In the genomic region with DNA sequence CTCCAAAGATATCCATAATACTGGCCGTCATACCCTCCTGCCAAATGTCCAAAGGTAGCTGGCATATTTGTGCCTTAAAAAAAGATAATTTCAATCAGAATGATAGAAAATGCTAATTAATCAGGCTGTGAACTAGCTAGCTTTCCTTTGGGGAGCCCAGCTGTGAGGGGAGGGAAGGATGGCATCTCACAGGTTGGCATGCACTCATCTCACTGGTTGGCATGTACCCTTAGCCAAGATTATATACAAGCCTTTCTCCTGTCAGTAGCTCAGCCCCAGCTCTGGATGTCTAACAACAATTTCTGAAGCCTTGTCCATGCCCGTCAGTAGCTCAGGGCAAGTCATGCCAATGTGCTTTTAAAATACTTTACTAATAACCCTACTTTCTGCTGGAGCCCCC, we compare ENCODE assay signal across 28 mouse cellular contexts.
DNase-seq lines count a peak whose midpoint lies in the region; ATAC-seq lines count a peak whose summit lies in the region.
"Had no signal": no experiment of that assay in that cellular context is flagged by ENCODE, and none has a peak within 500 bp of the region (broad histone marks: within the 10 kb centered on the region; RNA-seq: fewer than 3 reads in every experiment).

No protein-coding gene starts in this region.

- no peak overlapping the region for H3K4me3 ChIP-seq in kidney, embryonic 15.5 days (replicated peaks)
- no peak overlapping the region for H3K4me3 ChIP-seq in lung, embryonic 16.5 days (ENCODE audit: low read length)
- H3K4me3 ChIP-seq: gastrocnemius, adult 2 months; hindbrain, embryonic 13.5 days; midbrain, embryonic 10.5 days; midbrain, embryonic 15.5 days; neural tube, embryonic 15.5 days had no signal

- intact Hi-C loops in left cerebral cortex, postnatal 14 days (cut with DNase I) = no loop called here

- H3K27me3 ChIP-seq in kidney, embryonic 15.5 days = no peaks in the 10 kb centered on the region
- H3K27me3 ChIP-seq in lung, embryonic 16.5 days (ENCODE audit: control insufficient read depth, insufficient read depth, low read depth, low read length) = no peaks in the 10 kb centered on the region
- H3K27me3 ChIP-seq: CH12.LX; hindbrain, embryonic 13.5 days; midbrain, embryonic 15.5 days; neural tube, embryonic 15.5 days had no signal

- H3K4me1 ChIP-seq in kidney, embryonic 15.5 days = peaks cover 70% of the 10 kb centered on the region
- H3K4me1 ChIP-seq in lung, embryonic 16.5 days (replicated peaks; ENCODE audit: control insufficient read depth, insufficient read depth, low read length) = peaks cover 71% of the 10 kb centered on the region

- H3K9me3 ChIP-seq in kidney, embryonic 15.5 days (replicated peaks) = no peaks in the 10 kb centered on the region
- no peaks in the 10 kb centered on the region for H3K9me3 ChIP-seq in lung, embryonic 16.5 days (ENCODE audit: control insufficient read depth, low read length)
- H3K9me3 ChIP-seq: hindbrain, embryonic 13.5 days; midbrain, embryonic 10.5 days; midbrain, embryonic 15.5 days; neural tube, embryonic 15.5 days had no signal

- H3K36me3 ChIP-seq in kidney, embryonic 15.5 days = no peaks in the 10 kb centered on the region
- H3K36me3 ChIP-seq in lung, embryonic 16.5 days (ENCODE audit: control insufficient read depth, insufficient read depth, low read length) = no peaks in the 10 kb centered on the region

- no peak overlapping the region for H3K4me2 ChIP-seq in kidney, embryonic 15.5 days
- no peak overlapping the region for H3K4me2 ChIP-seq in lung, embryonic 16.5 days (ENCODE audit: low read depth, low read length)
- H3K4me2 ChIP-seq: heart, embryonic 11.5 days; hindbrain, embryonic 13.5 days; midbrain, embryonic 15.5 days; neural tube, embryonic 15.5 days had no signal

- ATAC-seq in kidney, embryonic 15.5 days (replicated peaks; ENCODE audit: low FRiP score) = no peak
- no peak for ATAC-seq in lung, embryonic 16.5 days (ENCODE audit: low read depth)
- ATAC-seq: activated CD4-positive, CD25-positive, alpha-beta regulatory T cell, adult 4 months; inflammation-experienced regulatory T-cells, adult 6 months; midbrain, embryonic 15.5 days had no signal

- no peak overlapping the region for H3K9ac ChIP-seq in kidney, embryonic 15.5 days
- no peak overlapping the region for H3K9ac ChIP-seq in lung, embryonic 16.5 days (ENCODE audit: low read length)
- H3K9ac ChIP-seq: hindbrain, embryonic 13.5 days; liver, embryonic 14.5 days; midbrain, embryonic 15.5 days; neural tube, embryonic 15.5 days had no signal

- WGBS in kidney, embryonic 15.5 days = 88% methylated on average over 2 of the region's 2 CpGs
- WGBS in lung, embryonic 16.5 days = 70% methylated on average over 2 of the region's 2 CpGs

- peak overlapping the region; percentile 48; the same call in 1 of the 2 replicates for H3K27ac ChIP-seq in kidney, embryonic 15.5 days
- H3K27ac ChIP-seq in lung, embryonic 16.5 days (ENCODE audit: low read length) = peak overlapping the region; percentile 95
- H3K27ac ChIP-seq: gastrocnemius, adult 2 months; hindbrain, embryonic 13.5 days; liver, embryonic 14.5 days; midbrain, embryonic 10.5 days; midbrain, embryonic 15.5 days; neural tube, embryonic 15.5 days had no signal

- DNase-seq in cerebellum, postnatal 10 days = peak; percentile 54 to 72
- no peak for DNase-seq in cerebellum, adult 11 months
- DNase-seq in kidney, postnatal 36 days = no peak
- DNase-seq in lung, postnatal 14 days = no peak
- no peak for DNase-seq in left cerebral cortex, postnatal 14 days (ENCODE audit: low spot score in 2 of 2)
- DNase-seq in adrenal gland, postnatal 4 days (ENCODE audit: low spot score in 2 of 2) = no peak
- DNase-seq: adrenal gland, adult 2 months; cerebellum, adult 11-12 months; cerebellum, adult 9-11 months; gastrocnemius, adult 2 months; gastrocnemius, postnatal 36 days; heart, postnatal 4 days; kidney, adult 2 months; right cerebral cortex, postnatal 25 days; spleen, adult 18-20 months; thymus, adult 2 months; thymus, postnatal 36 days had no signal

Comparison
In these comparisons a context has a peak if more than half of its experiments do, and no peak if none do; other contexts are left out.
1. DNase-seq: peak in cerebellum, postnatal 10 days (2 of 2); none in cerebellum, adult 11 months (single experiment), kidney, postnatal 36 days (0 of 2), lung, postnatal 14 days (single experiment), left cerebral cortex, postnatal 14 days (0 of 2) and adrenal gland, postnatal 4 days (0 of 2).